Mouse (Mus musculus): Measurements from ENCODE around the gene Snx10. TPM values are rescaled to one million over a fixed set of nuclear protein-coding genes. Genes with fewer than 3 reads are reported as not detected.

Gene Snx10
- polyA plus RNA-seq, 1 experiment = 0.33 TPM

- WGBS = 66% methylated on average over 8 of the region's 8 CpGs
- peaks cover 3% of the 10 kb centered on the region; the same call in 1 of the 2 replicates for H3K27me3 ChIP-seq (ENCODE audit: control insufficient read depth, insufficient read depth, low read length)
- H3K4me1 ChIP-seq (ENCODE audit: control insufficient read depth, insufficient read depth, insufficient read length, low read length) = peaks cover 2% of the 10 kb centered on the region; the same call in 1 of the 2 replicates
- H3K36me3 ChIP-seq (ENCODE audit: control insufficient read depth, insufficient read depth, low read length) = no peaks in the 10 kb centered on the region
- no peak overlapping the region for H3K27ac ChIP-seq (ENCODE audit: insufficient read depth, low read depth, low read length)
- H3K4me3 ChIP-seq (ENCODE audit: low read depth, low read length) = no peak overlapping the region
- TF ChIP-seq POLR2A (IDR thresholded peaks at IDR 0.05; ENCODE audit: low read depth, low read length) (no peak), CTCF (IDR thresholded peaks at IDR 0.05; ENCODE audit: extremely low read depth, insufficient read length, insufficient replicate concordance, low read depth, low read length) (no peak)
Observed at GRCm38 (mm10) chr6:51633663-51634362, 110.1 kb downstream of the Snx10 start.

DNA sequence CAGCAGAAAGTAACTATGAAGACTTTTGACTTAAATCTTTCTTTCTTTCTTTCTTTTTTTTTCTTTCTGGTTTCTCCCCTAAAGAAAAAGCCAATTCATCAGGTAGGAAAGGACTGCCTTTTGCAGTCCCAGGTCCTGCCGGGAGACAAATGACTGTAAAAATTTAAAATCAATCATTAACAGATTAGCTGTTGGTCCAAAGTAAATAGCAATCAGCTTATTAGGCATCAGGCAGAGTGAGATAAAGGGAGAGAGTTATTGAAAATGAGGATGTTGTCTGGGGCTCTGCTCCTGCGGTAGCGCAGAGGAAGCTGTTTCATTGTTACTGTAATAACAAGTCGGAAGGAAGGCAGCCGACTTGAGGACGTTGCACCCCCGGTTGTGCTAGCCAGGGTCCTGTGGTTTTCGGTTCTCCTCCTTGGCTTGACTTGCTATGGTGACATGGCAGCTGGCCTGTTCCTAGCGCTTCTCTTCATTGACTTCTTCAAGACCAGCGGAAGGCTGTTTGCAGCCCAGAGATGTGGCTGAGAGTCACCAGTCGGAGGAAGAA is 112.4 kb downstream of the Snx10 start:
- H3K36me3 ChIP-seq (ENCODE audit: control insufficient read depth, insufficient read depth, low read length) = no peaks in the 10 kb centered on the region
- no peak overlapping the region for H3K4me3 ChIP-seq (ENCODE audit: low read depth, low read length)
- TF ChIP-seq CTCF (IDR thresholded peaks at IDR 0.05; ENCODE audit: extremely low read depth, insufficient read length, insufficient replicate concordance, low read depth, low read length) (no peak), POLR2A (IDR thresholded peaks at IDR 0.05; ENCODE audit: low read depth, low read length) (no peak)
- peaks cover 2% of the 10 kb centered on the region; the same call in 1 of the 2 replicates for H3K4me1 ChIP-seq (ENCODE audit: control insufficient read depth, insufficient read depth, insufficient read length, low read length)
- H3K27me3 ChIP-seq (ENCODE audit: control insufficient read depth, insufficient read depth, low read length) = peaks cover 3% of the 10 kb centered on the region; the same call in 1 of the 2 replicates
- H3K27ac ChIP-seq (ENCODE audit: insufficient read depth, low read depth, low read length) = no peak overlapping the region
- 13% methylated on average over 11 of the region's 11 CpGs for WGBS

Other genes starting within 250 kb of the Snx10 start
- 0.48 and 1.6 TPM in 2 replicates for gene Nfe2l3, start 91.2 kb upstream of the Snx10 start, polyA plus RNA-seq (2012; rRNA removed)
- gene Hnrnpa2b1, start 54.0 kb upstream of the Snx10 start, polyA plus RNA-seq (2012; rRNA removed) = 8.2 and 20.9 TPM in 2 replicates
- 0.75 and 1.9 TPM in 2 replicates for gene Cbx3, start 53.5 kb upstream of the Snx10 start, polyA plus RNA-seq (2012; rRNA removed)